Mouse (Mus musculus) lung, postnatal 0 days (tissue): ENCODE measurements at regions not wholly inside any gene's neighbourhood (a gene's known extent, or its start where the extent isn't known, plus 50 kb on each side); places are given as distances from the start of the nearest gene placed in this dataset.

Experiments used
- ATAC-seq: fragments of 200-750 bp; cut with Nextera tagmentation; 2 replicates; pipeline ENCODE4 v1.8.0; 2017; ENCODE audit warnings: moderate library complexity
- DNase-seq: peaks from one replicate; pipeline ENCODE4 v3.0.0-alpha.2; 2016; ENCODE audit warnings: low spot score
- H3K27ac ChIP-seq: fragments of 300-500 bp; sonication (generic); 2 replicates; pipeline ENCODE4 v1.5.1; 2014; ENCODE audit warnings: antibody characterized with exemption, mild to moderate bottlenecking, low read length, mixed read lengths
- H3K27me3 ChIP-seq: fragments of 300-500 bp; sonication (generic); replicated peaks from 2 replicates; pipeline ENCODE4 v1.6.1; 2014; ENCODE audit warnings: low read length, mixed read lengths; ENCODE audit not compliant: insufficient read depth
- H3K36me3 ChIP-seq: fragments of 300-500 bp; sonication (generic); 2 replicates; pipeline ENCODE4 v1.6.1; 2014; ENCODE audit warnings: low read length, mixed read lengths; ENCODE audit not compliant: insufficient read depth
- H3K4me1 ChIP-seq: fragments of 300-500 bp; sonication (generic); 2 replicates; pipeline ENCODE4 v1.6.1; 2014; ENCODE audit warnings: antibody characterized with exemption, low read depth, low read length, mixed read lengths; ENCODE audit not compliant: insufficient read depth
- H3K4me2 ChIP-seq: fragments of 300-500 bp; sonication (generic); replicated peaks from 2 replicates; pipeline ENCODE4 v1.6.1; 2014; ENCODE audit warnings: low read depth, mild to moderate bottlenecking, low read length, moderate library complexity, mixed read lengths
- H3K4me3 ChIP-seq: fragments of 300-500 bp; sonication (generic); 2 replicates; pipeline ENCODE4 v1.5.1; 2014; ENCODE audit warnings: low read depth, low read length
- H3K9ac ChIP-seq: fragments of 300-500 bp; sonication (generic); replicated peaks from 2 replicates; pipeline ENCODE4 v1.6.1; 2014; ENCODE audit warnings: low read depth, mild to moderate bottlenecking
- H3K9me3 ChIP-seq: fragments of 300-500 bp; sonication (generic); 2 replicates; pipeline ENCODE4 v1.6.1; 2016; ENCODE audit warnings: low read length, mixed read lengths
- CTCF ChIP-seq: IDR thresholded peaks from 2 replicates; pipeline ENCODE4 v1.5.1; 2016; ENCODE audit warnings: antibody characterized with exemption, mild to moderate bottlenecking
- EP300 ChIP-seq: IDR thresholded peaks from 2 replicates; pipeline ENCODE4 v1.6.1; 2016; ENCODE audit warnings: antibody characterized with exemption, mild to moderate bottlenecking, control low read depth
- WGBS: fragments of 180-500 bp; shearing (Covaris S2); extraction: QIAGEN DNeasy Blood & Tissue Kit; methylation state at CpG from one replicate; pipeline ENCODE4 v1.1.7; 2014; 5-methylcytosine and 5-hydroxymethylcytosine counted together

DNA sequence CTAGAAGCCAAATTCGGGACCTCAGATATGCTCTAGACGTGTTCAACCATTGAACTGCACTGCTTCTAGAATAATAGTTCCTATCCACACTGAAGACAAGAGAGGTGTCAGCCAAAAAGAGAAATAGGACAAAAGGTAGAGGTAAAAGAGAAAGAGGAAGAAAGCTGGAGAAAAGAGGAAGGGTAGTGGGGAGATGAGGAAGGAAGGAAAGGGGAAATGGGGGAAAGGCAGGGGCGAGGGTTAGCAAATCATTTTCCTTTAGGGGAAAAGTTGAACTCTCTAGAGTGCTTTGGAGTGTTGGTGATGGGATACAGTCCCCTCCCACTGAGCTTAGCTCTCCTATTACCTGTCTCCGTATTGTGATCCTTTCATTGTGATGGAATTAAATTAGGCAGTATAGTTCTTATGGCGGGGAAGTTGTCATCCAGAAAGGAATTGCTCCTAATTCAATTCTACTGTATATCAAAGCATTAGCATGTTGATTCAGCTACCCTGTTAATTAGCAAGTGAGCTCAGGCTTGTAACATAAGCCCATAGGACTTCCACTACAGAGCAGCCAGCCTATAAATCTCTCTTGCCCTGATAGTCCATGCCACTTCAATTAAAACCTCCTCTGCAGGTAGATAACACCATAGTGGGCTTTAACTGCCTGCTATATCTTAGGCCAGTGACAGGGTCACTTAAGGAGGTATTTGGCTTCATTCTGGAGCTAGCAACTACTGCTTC is 379.6 kb downstream of the Mllt3 start:
- no peak for DNase-seq
- no peak for ATAC-seq
- H3K4me2 ChIP-seq, result no peak overlapping the region

GRCm38 (mm10) chr4:87652314-87652934 is 380.7 kb downstream of the Mllt3 start:
- no peak for TF ChIP-seq CTCF
- TF ChIP-seq EP300, result no peak
- Histone ChIP-seq H3K27me3 (no peaks in the 10 kb centered on the region), H3K36me3 (no peaks in the 10 kb centered on the region), H3K4me2 (no peak overlapping the region), H3K27ac (no peak overlapping the region), H3K4me1 (peaks cover 7% of the 10 kb centered on the region; the same call in 1 of the 2 replicates), H3K9me3 (no peaks in the 10 kb centered on the region), H3K9ac (no peak overlapping the region), H3K4me3 (no peak overlapping the region)
- WGBS, result 77% methylated on average over 8 of the region's 8 CpGs
- ATAC-seq (no peak), DNase-seq (no peak)

More for the DNA sequence above, 379.6 kb downstream of the Mllt3 start:
- Histone ChIP-seq H3K36me3 (no peaks in the 10 kb centered on the region), H3K4me1 (peaks cover under 1% of the 10 kb centered on the region; the same call in 1 of the 2 replicates), H3K9me3 (no peaks in the 10 kb centered on the region), H3K9ac (no peak overlapping the region), H3K27me3 (no peaks in the 10 kb centered on the region), H3K27ac (no peak overlapping the region), H3K4me3 (no peak overlapping the region)
- TF ChIP-seq EP300, result no peak
- TF ChIP-seq CTCF, result no peak
- 80% methylated on average over 5 of the region's 5 CpGs for WGBS

DNA sequence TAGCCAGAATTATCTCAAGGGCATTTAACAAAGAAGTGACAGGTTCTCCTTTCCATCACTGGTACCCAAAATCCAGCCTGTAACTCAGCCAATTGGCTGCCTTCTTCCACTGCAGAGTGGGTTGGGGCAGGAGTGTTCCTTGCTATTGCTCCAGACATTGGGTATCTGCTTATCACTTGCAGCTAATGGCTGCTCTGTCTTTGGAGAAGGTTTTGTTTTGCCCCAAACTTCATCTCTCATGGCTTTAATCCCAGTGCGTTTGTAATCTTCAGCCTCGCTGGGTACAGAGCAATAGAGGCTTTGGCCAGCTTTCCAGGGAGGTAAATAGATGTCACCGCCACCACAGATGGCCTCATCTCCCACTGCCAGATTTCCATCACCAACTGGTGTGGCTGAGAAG is 381.9 kb downstream of the Mllt3 start:
- no peak for TF ChIP-seq CTCF
- TF ChIP-seq EP300, result no peak
- Histone ChIP-seq H3K9ac (no peak overlapping the region), H3K4me3 (no peak overlapping the region), H3K4me1 (peaks cover 7% of the 10 kb centered on the region; the same call in 1 of the 2 replicates), H3K36me3 (no peaks in the 10 kb centered on the region), H3K9me3 (no peaks in the 10 kb centered on the region), H3K27ac (no peak overlapping the region), H3K27me3 (no peaks in the 10 kb centered on the region), H3K4me2 (no peak overlapping the region)
- WGBS, result 78% methylated on average over 3 of the region's 3 CpGs
- DNase-seq, result no peak
- ATAC-seq, result no peak

- no peak overlapping the region for H3K4me2 ChIP-seq
- TF ChIP-seq CTCF, result no peak
- ATAC-seq, result no peak
- no peak overlapping the region for H3K27ac ChIP-seq
- no peaks in the 10 kb centered on the region for H3K9me3 ChIP-seq
- H3K4me1 ChIP-seq, result peaks cover 7% of the 10 kb centered on the region; the same call in 1 of the 2 replicates
- 68% methylated on average over 6 of the region's 6 CpGs for WGBS
- H3K4me3 ChIP-seq, result no peak overlapping the region
- no peaks in the 10 kb centered on the region for H3K36me3 ChIP-seq
- no peak overlapping the region for H3K9ac ChIP-seq
- H3K27me3 ChIP-seq, result no peaks in the 10 kb centered on the region
- no peak for DNase-seq
Measured at GRCm38 (mm10) chr4:87650837-87651236, 382.3 kb downstream of the Mllt3 start.

DNA sequence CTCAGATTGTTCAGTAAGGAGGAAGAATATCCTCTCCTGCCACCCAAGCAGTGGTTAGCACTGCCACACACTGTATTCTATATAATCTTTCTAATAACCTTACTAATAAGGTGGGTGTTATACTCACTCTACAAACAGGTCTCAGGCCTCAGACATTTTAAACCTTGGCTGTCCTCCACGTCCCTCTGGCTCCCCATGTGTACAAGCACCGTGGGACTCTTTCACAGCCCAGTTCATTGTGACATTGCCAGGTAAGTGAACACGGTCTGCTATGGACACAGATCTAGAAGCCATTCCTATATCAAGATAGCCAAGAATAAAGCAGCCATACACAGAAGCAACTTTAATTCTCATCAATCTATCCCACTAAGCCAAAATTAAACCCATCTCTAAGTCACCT is 382.8 kb downstream of the Mllt3 start:
- no peak for ATAC-seq
- no peak for DNase-seq
- Histone ChIP-seq H3K9ac (no peak overlapping the region), H3K4me2 (no peak overlapping the region), H3K9me3 (no peaks in the 10 kb centered on the region), H3K27me3 (no peaks in the 10 kb centered on the region), H3K36me3 (no peaks in the 10 kb centered on the region), H3K27ac (no peak overlapping the region), H3K4me1 (peaks cover 7% of the 10 kb centered on the region; the same call in 1 of the 2 replicates), H3K4me3 (no peak overlapping the region)
- 87% methylated on average over 3 of the region's 3 CpGs for WGBS
- no peak for TF ChIP-seq CTCF
- no peak for TF ChIP-seq EP300

DNA sequence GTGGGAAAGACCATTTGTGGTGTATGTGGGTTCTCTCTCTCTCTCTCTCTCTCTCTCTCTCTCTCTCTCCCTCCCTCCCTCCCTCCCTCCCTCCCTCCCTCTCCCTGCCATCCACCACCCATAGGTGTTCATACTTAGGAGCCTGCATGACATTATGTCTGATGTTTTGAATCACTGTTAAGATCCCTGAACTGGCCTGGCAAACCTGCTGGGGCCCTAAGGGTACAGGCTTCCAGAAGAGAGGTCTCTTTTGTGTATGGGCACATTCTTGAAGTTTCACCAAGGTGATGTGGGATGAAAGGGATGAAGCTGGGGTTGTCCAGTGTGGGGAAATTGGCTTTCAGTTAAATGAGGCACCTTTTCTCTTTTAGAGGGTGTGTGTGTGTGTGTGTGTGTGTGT is 384.2 kb downstream of the Mllt3 start:
- H3K9ac ChIP-seq, result no peak overlapping the region
- H3K4me1 ChIP-seq, result peaks cover 7% of the 10 kb centered on the region; the same call in 1 of the 2 replicates
- no peak overlapping the region for H3K27ac ChIP-seq
- no peaks in the 10 kb centered on the region for H3K27me3 ChIP-seq
- DNase-seq (no peak), ATAC-seq (no peak)
- H3K4me2 ChIP-seq, result no peak overlapping the region; the same call in 1 of the 2 replicates
- H3K4me3 ChIP-seq, result no peak overlapping the region
- no peaks in the 10 kb centered on the region for H3K36me3 ChIP-seq
- TF ChIP-seq EP300 (no peak), CTCF (no peak)
- no peaks in the 10 kb centered on the region for H3K9me3 ChIP-seq
